ENCODE assay signal across 8 mouse cellular contexts in the genomic region with DNA sequence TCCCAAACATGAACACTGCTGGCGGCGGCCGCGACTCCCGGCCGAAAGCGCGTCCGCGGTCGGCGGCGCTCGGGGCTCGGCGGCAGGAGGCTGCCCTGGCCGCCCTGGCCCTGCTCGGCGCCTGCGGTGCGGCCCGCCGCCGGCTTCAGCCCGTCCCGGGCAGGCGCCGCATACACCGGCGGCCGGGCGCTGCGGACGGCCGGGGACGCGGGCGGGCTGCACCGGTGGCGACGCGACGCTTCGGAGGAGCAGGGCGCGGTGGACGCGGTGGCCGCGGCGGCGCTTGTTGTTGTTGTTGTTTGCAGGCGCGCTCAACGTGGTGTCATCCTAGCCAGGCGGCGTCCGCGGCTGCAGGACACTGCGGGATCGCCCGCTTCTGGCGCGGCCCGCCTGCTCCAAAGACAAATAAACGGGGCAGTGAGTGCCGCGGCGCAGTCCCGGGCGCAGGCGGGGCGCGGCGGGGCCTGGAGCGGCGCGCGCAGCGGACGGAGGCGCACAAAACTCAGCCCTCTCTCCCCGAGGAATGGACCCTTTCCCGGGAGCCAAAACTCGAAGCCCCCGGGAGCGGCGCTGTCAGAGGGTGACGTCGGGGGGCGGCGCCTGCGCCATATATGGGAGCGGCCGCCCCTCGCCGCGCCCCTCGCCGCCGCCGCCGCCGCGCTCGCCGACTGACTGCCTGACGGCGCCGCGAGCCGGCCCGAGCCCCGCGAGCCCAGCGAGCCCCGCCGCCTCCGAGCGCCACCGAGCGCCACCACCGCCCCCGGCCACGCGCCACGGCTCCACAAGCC. TPM values are rescaled to one million over a fixed set of nuclear protein-coding genes. Genes with fewer than 3 reads are reported as not detected.
A peak's percentile ranks its signal among the peaks of the same experiment; 100 is the strongest.
DNase-seq lines count a peak whose midpoint lies in the region; ATAC-seq and TF ChIP-seq lines count a peak whose summit lies in the region.

Gene Ebf3 (minus strand): TSS at position 542 of the 788 bp plus-strand sequence.

- peaks cover 52% of the 10 kb centered on the region for H3K4me1 ChIP-seq in E14TG2a.4 (replicated peaks; ENCODE audit: low read depth, low read length)
- peaks cover 81% of the 10 kb centered on the region for H3K4me1 ChIP-seq in hindbrain, embryonic 13.5 days (replicated peaks)
- H3K4me1 ChIP-seq in liver, adult 2 months (ENCODE audit: control insufficient read depth, insufficient read depth, low read length), result peaks cover 7% of the 10 kb centered on the region

- H3K4me3 ChIP-seq in E14TG2a.4 (replicated peaks; ENCODE audit: low read length) (peak within 1 kb of the TSS; percentile 74), myocyte (peak within 1 kb of the TSS; percentile 42)
- H3K4me3 ChIP-seq in hindbrain, embryonic 13.5 days, result peak within 1 kb of the TSS; percentile 79
- H3K4me3 ChIP-seq in liver, adult 2 months (ENCODE audit: insufficient read depth, low read depth, low read length), result peak within 1 kb of the TSS; percentile 41

- H3K27me3 ChIP-seq in E14TG2a.4 (ENCODE audit: insufficient read depth, low read length) (peaks cover 95% of the 10 kb centered on the region), myocyte (ENCODE audit: control insufficient read depth, insufficient read depth, insufficient read length) (no peaks in the 10 kb centered on the region)
- H3K27me3 ChIP-seq in hindbrain, embryonic 13.5 days, result peaks cover 43% of the 10 kb centered on the region
- H3K27me3 ChIP-seq in liver, adult 2 months (ENCODE audit: control insufficient read depth, insufficient read depth, low read length), result peaks cover 62% of the 10 kb centered on the region

- no peak for TF ChIP-seq CTCF in E14TG2a.4 (conservative IDR thresholded peaks at IDR 0.05; ENCODE audit: low read length)
- TF ChIP-seq CTCF in liver, adult 2 months (IDR thresholded peaks at IDR 0.05; ENCODE audit: low read depth, low read length), result no peak

- no peak for TF ChIP-seq POLR2A in liver, adult 2 months (IDR thresholded peaks at IDR 0.05; ENCODE audit: extremely low read depth, insufficient read depth, low read length)
- TF ChIP-seq POLR2A in myocyte (IDR thresholded peaks at IDR 0.05; ENCODE audit: insufficient read length, low read depth), result peak; percentile 82

- WGBS in hindbrain, embryonic 13.5 days, result under 1% methylated on average over 112 of the region's 127 CpGs
- under 1% methylated on average over 126 of the region's 127 CpGs for WGBS in liver, adult 2 months

- H3K27ac ChIP-seq in hindbrain, embryonic 13.5 days, result peak within 1 kb of the TSS; percentile 98
- H3K27ac ChIP-seq in liver, adult 2 months (replicated peaks; ENCODE audit: insufficient read depth, low read depth, low read length), result no peak within 1 kb of the TSS

- H3K4me2 ChIP-seq in hindbrain, embryonic 13.5 days, result peak within 1 kb of the TSS; percentile 77
- peak within 1 kb of the TSS; percentile 95 for H3K4me2 ChIP-seq in myocyte (ENCODE audit: low read depth)

- no peaks in the 10 kb centered on the region for H3K9me3 ChIP-seq in E14TG2a.4 (ENCODE audit: low read length)
- H3K9me3 ChIP-seq in hindbrain, embryonic 13.5 days, result no peaks in the 10 kb centered on the region

- peak within 1 kb of the TSS; percentile 96 for H3ac ChIP-seq in myocyte (ENCODE audit: control insufficient read depth, insufficient read length)

- intact Hi-C loops in left cerebral cortex, postnatal 25 days (cut with DNase I), result loop anchor here (5.0 kb wide), 2 partner anchors 107 to 487 kb away; no protein-coding TSS in a partner anchor

- peak within 1 kb of the TSS; percentile 99 for H3K9ac ChIP-seq in hindbrain, embryonic 13.5 days
- peak within 1 kb of the TSS; percentile 55 for H3K9ac ChIP-seq in liver, adult 2 months (ENCODE audit: low read depth, low read length)

- peak; percentile 51 for DNase-seq in adrenal gland, adult 8-10 months
- DNase-seq in forelimb bud, embryonic 11.5 days (ENCODE audit: low read depth, low spot score), result peak; percentile 83
- DNase-seq in liver, adult 2 months (ENCODE audit: extremely low read depth, low read depth, low spot score), result no peak
- DNase-seq in thymus, postnatal 10 days (ENCODE audit: low spot score in 2 of 2), result peak; percentile 48 to 86
- DNase-seq in left cerebral cortex, postnatal 25 days (ENCODE audit: low spot score in 2 of 2), result no peak

- peak; percentile 83 for ATAC-seq in hindbrain, embryonic 13.5 days (ENCODE audit: low FRiP score)

- H3K36me3 ChIP-seq in E14TG2a.4 (ENCODE audit: insufficient read depth, low read length) (no peaks in the 10 kb centered on the region), myocyte (ENCODE audit: control insufficient read depth, insufficient read depth) (no peaks in the 10 kb centered on the region)
- peaks cover 3% of the 10 kb centered on the region; the same call in 1 of the 2 replicates for H3K36me3 ChIP-seq in hindbrain, embryonic 13.5 days
- no peaks in the 10 kb centered on the region for H3K36me3 ChIP-seq in liver, adult 2 months (ENCODE audit: control insufficient read depth, insufficient read depth, low read length)

- H3K79me2 ChIP-seq in liver, adult 2 months (ENCODE audit: control insufficient read depth, insufficient read depth, low read length), result no peaks in the 10 kb centered on the region
- H3K79me2 ChIP-seq in myocyte (ENCODE audit: control insufficient read depth, insufficient read depth), result peaks cover 18% of the 10 kb centered on the region

TF ChIP-seq in myocyte, 11 proteins besides CTCF, POLR2A, EP300 and RAD21:
- TF ChIP-seq TCF12 (IDR thresholded peaks at IDR 0.05; ENCODE audit: insufficient read depth, poor library complexity, severe bottlenecking) (no peak), POLR2AphosphoS2 (IDR thresholded peaks at IDR 0.05; ENCODE audit: insufficient read length, low read depth) (peak; percentile 74), SRF (IDR thresholded peaks at IDR 0.05; ENCODE audit: control insufficient read depth, insufficient read length, low read depth) (peak; percentile 96)

RNA-seq across cellular contexts. Expression of gene Ebf3, which starts in this region (rescaled TPM):
- 1 to 10 TPM; 1.2 to 4.9 (median 2.8) TPM for total RNA-seq in adrenal gland, adult 8-10 months (2022)
- 22.2 and 27.7 TPM in 2 replicates for polyA plus RNA-seq in hindbrain, embryonic 13.5 days (2015; fragmentation: Nextera tagmentation; extraction: Ambion mirVana)
- 0.09 and 0.13 TPM in 2 replicates for total RNA-seq in liver, adult 2 months (2014; rRNA removed)
- polyA plus RNA-seq in liver, adult 2 months (2012; rRNA removed), result 0.05 TPM in 1 of 2 replicates, not detected in the other
- polyA plus RNA-seq in myocyte (2012; fragmentation: generic; extraction: Trizol), result 1.9 TPM
- total RNA-seq in left cerebral cortex, postnatal 25 days (2021), result under 1 TPM; 0.78 to 0.85 TPM

Comparison
In these comparisons a context has a peak if more than half of its experiments do, and no peak if none do; other contexts are left out.
1. DNase-seq: peak in adrenal gland, adult 8-10 months (single experiment), forelimb bud, embryonic 11.5 days (single experiment) and thymus, postnatal 10 days (2 of 2); none in liver, adult 2 months (single experiment) and left cerebral cortex, postnatal 25 days (0 of 2).
2. Peak in every context shown above with its lines, with median percentiles within 50 percentile points of each other: H3K4me3 ChIP-seq.